Mouse (Mus musculus): ENCODE measurements at regions not wholly inside any gene's neighbourhood (a gene's known extent, or its start where the extent isn't known, plus 50 kb on each side); places are given as distances from the start of the nearest gene placed in this dataset.

GRCm38 (mm10) chr16:90648161-90648560 lies 79.0 kb downstream of the Mis18a start:
- TF ChIP-seq CTCF (IDR thresholded peaks at IDR 0.05; ENCODE audit: low read depth, low read length) (no peak), POLR2A (IDR thresholded peaks at IDR 0.05; ENCODE audit: insufficient read depth, low read length) (no peak), EP300 (IDR thresholded peaks at IDR 0.05; ENCODE audit: insufficient read depth, low read depth, low read length) (no peak)

Measured in ES-Bruce4 (cell line).